Mouse (Mus musculus): ENCODE results near the gene Gm45717. TPM values are rescaled to one million over a fixed set of nuclear protein-coding genes. Genes with fewer than 3 reads are reported as not detected.
A peak's percentile ranks its signal among the peaks of the same experiment; 100 is the strongest.
"Not testable (repeated sequence)": the region's sequence is repeated elsewhere in the genome, so short reads cannot be mapped to it uniquely, and the experiment has no call there.

Gene Gm45717
- polyA plus RNA-seq, 1 experiment from 2014 or later, result 0.46 TPM

DNA sequence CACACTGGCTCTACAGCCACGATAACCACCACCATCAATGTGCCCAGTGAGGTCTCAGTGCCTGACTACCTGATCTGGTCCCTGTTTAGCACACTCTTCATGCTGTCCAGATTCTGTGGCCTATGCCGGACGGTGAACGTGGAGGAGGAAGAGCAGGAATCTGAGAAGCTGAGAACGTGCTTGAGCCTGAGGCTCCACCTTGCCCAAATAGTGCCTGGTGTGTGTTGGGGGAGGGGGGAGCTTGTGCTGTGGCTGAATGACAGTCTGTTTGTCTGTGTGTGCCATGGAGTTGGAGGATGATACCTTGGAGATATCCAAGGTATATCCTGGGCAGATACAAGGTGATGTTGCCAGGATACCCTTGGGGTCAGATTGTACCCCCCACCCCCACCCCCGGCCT, 34.4 kb upstream of the Gm45717 start:
- H3K36me3 ChIP-seq (ENCODE audit: control insufficient read depth, insufficient read depth, low read length), result no peaks in the 10 kb centered on the region
- no peak overlapping the region for H3K27ac ChIP-seq (ENCODE audit: low read depth, low read length)
- WGBS (ENCODE audit: insufficient replicate concordance), result 63% methylated on average over 6 of the region's 6 CpGs
- no peaks in the 10 kb centered on the region for H3K4me1 ChIP-seq (ENCODE audit: control insufficient read depth, insufficient read depth, low read length)
- 0 out of 2 replicates have a peak, but pooled peaks cover 6% of the 10 kb centered on the region for H3K27me3 ChIP-seq (ENCODE audit: control insufficient read depth, insufficient read depth, low read length)
- no peaks in the 10 kb centered on the region for H3K9me3 ChIP-seq (replicated peaks; ENCODE audit: control insufficient read depth, low read length)
- ATAC-seq (replicated peaks; ENCODE audit: insufficient number of reproducible peaks, low FRiP score, low TSS enrichment), result no peak
- no peak overlapping the region for H3K9ac ChIP-seq (ENCODE audit: low read depth, low read length)
- no peak overlapping the region for H3K4me2 ChIP-seq
- no peak overlapping the region for H3K4me3 ChIP-seq (ENCODE audit: low read depth, low read length)

DNA sequence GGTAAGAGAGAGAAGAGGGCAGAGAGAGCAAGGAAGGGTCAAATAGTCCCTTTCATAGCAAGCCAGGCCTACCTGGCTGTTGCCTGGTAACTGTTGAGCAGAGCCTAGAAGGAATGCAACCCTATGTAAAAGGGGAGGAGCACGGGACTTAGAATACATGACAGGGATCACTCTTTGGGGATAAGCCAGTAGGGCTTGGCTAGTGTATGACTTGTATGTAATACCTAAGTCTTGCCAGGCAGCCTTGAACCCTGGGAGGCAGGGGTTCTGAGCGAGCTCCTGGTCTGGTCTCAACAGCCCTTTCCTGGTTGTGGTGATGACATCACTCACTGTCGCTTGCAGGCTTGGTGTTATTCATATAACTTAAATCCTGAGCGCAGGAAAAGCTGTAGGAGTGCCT, 33.3 kb upstream of the Gm45717 start:
- Histone ChIP-seq H3K36me3 (ENCODE audit: control insufficient read depth, insufficient read depth, low read length) (no peaks in the 10 kb centered on the region), H3K9me3 (replicated peaks; ENCODE audit: control insufficient read depth, low read length) (no peaks in the 10 kb centered on the region), H3K27ac (ENCODE audit: low read depth, low read length) (no peak overlapping the region), H3K4me3 (ENCODE audit: low read depth, low read length) (no peak overlapping the region), H3K4me1 (ENCODE audit: control insufficient read depth, insufficient read depth, low read length) (no peaks in the 10 kb centered on the region), H3K27me3 (ENCODE audit: control insufficient read depth, insufficient read depth, low read length) (peaks cover 6% of the 10 kb centered on the region; the same call in 1 of the 2 replicates), H3K4me2 (no peak overlapping the region), H3K9ac (ENCODE audit: low read depth, low read length) (no peak overlapping the region)
- 74% methylated on average over 4 of the region's 4 CpGs for WGBS (ENCODE audit: insufficient replicate concordance)
- ATAC-seq (replicated peaks; ENCODE audit: insufficient number of reproducible peaks, low FRiP score, low TSS enrichment), result no peak

DNA sequence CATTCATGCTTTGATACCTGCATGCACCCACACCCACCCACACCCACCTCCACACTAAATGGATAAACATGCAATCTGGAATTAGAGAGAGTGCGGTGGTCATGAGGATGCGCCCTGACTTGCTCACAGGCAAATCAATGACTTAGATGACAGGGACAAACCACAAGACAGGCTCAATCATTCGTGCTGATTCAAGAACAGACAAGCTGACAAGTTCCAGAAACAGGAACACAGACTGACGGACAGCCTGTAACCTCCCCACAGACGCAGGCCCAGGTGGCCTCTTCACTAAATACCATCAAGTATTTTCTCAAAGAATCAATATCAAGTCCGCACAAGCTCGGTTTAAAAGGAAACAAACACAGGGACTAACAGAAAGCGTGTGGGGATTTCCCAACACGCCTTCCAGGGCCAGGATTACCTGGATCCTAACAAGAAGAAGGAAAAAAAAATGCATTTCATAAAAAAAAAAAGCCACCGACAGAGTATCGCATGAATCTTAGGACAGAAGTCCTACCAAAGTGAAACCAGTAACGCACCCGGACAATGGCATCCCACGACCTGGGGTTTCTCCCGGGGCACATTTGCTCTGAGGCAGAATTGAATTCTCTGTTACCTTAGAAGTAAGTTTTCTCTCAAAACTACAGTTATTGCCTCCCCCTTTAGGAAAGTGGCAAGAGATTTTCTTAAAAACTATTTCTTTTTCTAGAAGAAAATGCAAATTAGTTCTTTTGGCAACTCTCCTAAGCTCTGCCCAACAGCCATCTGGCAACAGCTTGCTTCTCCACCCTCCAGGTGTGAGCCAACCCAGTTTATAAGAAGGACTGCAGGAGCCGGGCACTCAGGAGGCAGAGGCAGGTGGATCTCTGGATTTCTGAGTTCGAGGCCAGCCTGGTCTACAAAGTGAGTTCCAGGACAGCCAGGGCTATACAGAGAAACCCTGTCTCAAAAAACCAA, 31.7 kb upstream of the Gm45717 start:
- H3K4me3 ChIP-seq (ENCODE audit: low read depth, low read length), result no peak overlapping the region
- peaks cover 9% of the 10 kb centered on the region; the same call in 1 of the 2 replicates for H3K27me3 ChIP-seq (ENCODE audit: control insufficient read depth, insufficient read depth, low read length)
- no peaks in the 10 kb centered on the region for H3K4me1 ChIP-seq (ENCODE audit: control insufficient read depth, insufficient read depth, low read length)
- no peak overlapping the region for H3K9ac ChIP-seq (ENCODE audit: low read depth, low read length)
- H3K27ac ChIP-seq (ENCODE audit: low read depth, low read length), result no peak overlapping the region
- no peak overlapping the region for H3K4me2 ChIP-seq
- ATAC-seq (replicated peaks; ENCODE audit: insufficient number of reproducible peaks, low FRiP score, low TSS enrichment), result no peak
- WGBS (ENCODE audit: insufficient replicate concordance), result 75% methylated on average over 17 of the region's 17 CpGs
- no peaks in the 10 kb centered on the region for H3K36me3 ChIP-seq (ENCODE audit: control insufficient read depth, insufficient read depth, low read length)
- no peaks in the 10 kb centered on the region for H3K9me3 ChIP-seq (replicated peaks; ENCODE audit: control insufficient read depth, low read length)

DNA sequence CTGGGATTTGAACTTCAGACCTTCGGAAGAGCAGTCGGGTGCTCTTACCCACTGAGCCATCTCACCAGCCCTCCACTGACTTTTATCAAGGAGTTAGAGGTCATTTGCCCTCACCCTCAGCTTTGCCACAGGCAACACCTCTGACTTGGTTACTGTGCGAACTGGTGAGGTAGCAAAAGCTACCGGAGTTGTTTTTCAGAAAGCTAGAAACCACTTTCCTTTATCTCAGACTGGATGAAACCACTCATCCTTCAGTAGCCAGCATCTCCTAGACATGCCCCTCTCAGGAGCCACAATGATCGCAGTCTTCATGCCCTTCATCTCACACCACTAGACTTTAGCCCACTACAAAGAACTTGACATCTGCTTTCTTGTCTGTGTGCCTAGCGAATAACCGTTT, 27.2 kb upstream of the Gm45717 start:
- Histone ChIP-seq H3K4me1 (ENCODE audit: control insufficient read depth, insufficient read depth, low read length) (no peaks in the 10 kb centered on the region), H3K27ac (ENCODE audit: low read depth, low read length) (no peak overlapping the region), H3K36me3 (ENCODE audit: control insufficient read depth, insufficient read depth, low read length) (no peaks in the 10 kb centered on the region), H3K4me3 (ENCODE audit: low read depth, low read length) (no peak overlapping the region), H3K9me3 (replicated peaks; ENCODE audit: control insufficient read depth, low read length) (no peaks in the 10 kb centered on the region), H3K4me2 (no peak overlapping the region), H3K27me3 (ENCODE audit: control insufficient read depth, insufficient read depth, low read length) (peaks cover 5% of the 10 kb centered on the region; the same call in 1 of the 2 replicates), H3K9ac (ENCODE audit: low read depth, low read length) (no peak overlapping the region)
- 64% methylated on average over 7 of the region's 7 CpGs for WGBS (ENCODE audit: insufficient replicate concordance)
- ATAC-seq (replicated peaks; ENCODE audit: insufficient number of reproducible peaks, low FRiP score, low TSS enrichment), result no peak

DNA sequence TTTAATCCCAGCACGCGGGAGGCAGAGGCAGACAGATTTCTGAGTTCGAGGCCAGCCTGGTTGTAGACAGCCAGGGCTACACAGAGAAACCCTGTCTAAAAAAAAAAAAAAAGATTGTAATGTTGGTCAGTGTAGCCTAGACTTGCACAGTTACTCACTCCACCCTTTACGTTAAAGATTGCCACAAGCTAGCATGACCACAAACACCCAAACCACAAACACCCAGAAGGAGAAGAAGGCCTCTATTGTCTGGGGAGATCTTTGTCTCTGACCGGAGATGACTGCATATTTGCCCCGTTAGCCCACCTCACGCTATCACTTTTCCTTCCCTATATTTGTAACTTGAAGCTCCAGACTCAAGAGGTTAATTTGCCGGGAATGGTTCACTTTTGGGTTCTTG, 26.0 kb upstream of the Gm45717 start:
- no peaks in the 10 kb centered on the region for H3K9me3 ChIP-seq (replicated peaks; ENCODE audit: control insufficient read depth, low read length)
- ATAC-seq (replicated peaks; ENCODE audit: insufficient number of reproducible peaks, low FRiP score, low TSS enrichment), result no peak
- H3K4me2 ChIP-seq, result no peak overlapping the region
- no peaks in the 10 kb centered on the region for H3K36me3 ChIP-seq (ENCODE audit: control insufficient read depth, insufficient read depth, low read length)
- H3K27ac ChIP-seq (ENCODE audit: low read depth, low read length), result no peak overlapping the region
- no peak overlapping the region for H3K4me3 ChIP-seq (ENCODE audit: low read depth, low read length)
- 82% methylated on average over 8 of the region's 8 CpGs for WGBS (ENCODE audit: insufficient replicate concordance)
- H3K9ac ChIP-seq (ENCODE audit: low read depth, low read length), result no peak overlapping the region
- peaks cover 5% of the 10 kb centered on the region; the same call in 1 of the 2 replicates for H3K27me3 ChIP-seq (ENCODE audit: control insufficient read depth, insufficient read depth, low read length)
- H3K4me1 ChIP-seq (ENCODE audit: control insufficient read depth, insufficient read depth, low read length), result no peaks in the 10 kb centered on the region

DNA sequence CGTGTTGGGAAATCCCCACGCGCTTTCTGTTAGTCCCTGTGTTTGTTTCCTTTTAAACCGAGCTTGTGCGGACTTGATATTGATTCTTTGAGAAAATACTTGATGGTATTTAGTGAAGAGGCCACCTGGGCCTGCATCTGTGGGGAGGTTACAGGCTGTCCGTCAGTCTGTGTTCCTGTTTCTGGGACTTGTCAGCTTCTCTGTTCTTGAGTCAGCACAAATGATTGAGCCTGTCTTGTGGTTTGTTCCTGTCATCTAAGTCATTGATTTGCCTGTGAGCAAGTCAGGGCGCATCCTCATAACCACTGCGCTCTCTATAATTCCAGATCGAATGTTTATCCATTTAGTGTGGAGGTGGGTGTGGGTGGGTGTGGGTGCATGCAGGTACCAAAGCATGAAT, 21.0 kb upstream of the Gm45717 start:
- not testable (repeated sequence) for H3K27ac ChIP-seq (ENCODE audit: low read depth, low read length); H3K9ac ChIP-seq (ENCODE audit: low read depth, low read length); H3K9me3 ChIP-seq (replicated peaks; ENCODE audit: control insufficient read depth, low read length); ATAC-seq (replicated peaks; ENCODE audit: insufficient number of reproducible peaks, low FRiP score, low TSS enrichment); H3K4me2 ChIP-seq; H3K36me3 ChIP-seq (ENCODE audit: control insufficient read depth, insufficient read depth, low read length); H3K4me3 ChIP-seq (ENCODE audit: low read depth, low read length); H3K4me1 ChIP-seq (ENCODE audit: control insufficient read depth, insufficient read depth, low read length)
- H3K27me3 ChIP-seq (ENCODE audit: control insufficient read depth, insufficient read depth, low read length), result peaks cover 15% of the 10 kb centered on the region
- 85% methylated on average over 9 of the region's 9 CpGs for whole genome bisulfite sequencing (ENCODE audit: insufficient replicate concordance)

DNA sequence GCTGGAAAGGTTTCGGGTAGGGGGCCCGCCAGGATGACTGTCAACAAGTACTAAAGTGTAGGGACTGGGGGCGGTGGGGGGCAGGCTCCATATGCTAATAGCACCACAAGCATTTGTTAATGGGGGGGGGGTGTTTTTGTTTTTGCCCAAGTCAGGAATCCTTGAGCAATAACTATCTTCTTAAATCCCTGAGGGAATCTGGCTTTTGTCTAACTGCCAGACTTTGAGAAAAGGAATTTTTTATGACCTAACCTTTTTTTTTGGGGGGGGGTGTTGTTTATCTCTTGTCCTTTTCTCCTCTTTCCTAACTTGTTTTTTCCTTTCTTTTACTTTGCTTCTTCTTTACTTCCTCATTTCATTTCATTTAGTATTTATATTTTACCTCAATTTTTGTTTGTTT, 19.7 kb upstream of the Gm45717 start:
- WGBS (ENCODE audit: insufficient replicate concordance), result 30% methylated on average over 3 of the region's 3 CpGs
- Histone ChIP-seq H3K36me3 (ENCODE audit: control insufficient read depth, insufficient read depth, low read length) (no peaks in the 10 kb centered on the region), H3K27ac (ENCODE audit: low read depth, low read length) (no peak overlapping the region), H3K4me1 (ENCODE audit: control insufficient read depth, insufficient read depth, low read length) (peaks cover 8% of the 10 kb centered on the region), H3K9ac (ENCODE audit: low read depth, low read length) (no peak overlapping the region), H3K9me3 (replicated peaks; ENCODE audit: control insufficient read depth, low read length) (no peaks in the 10 kb centered on the region), H3K27me3 (ENCODE audit: control insufficient read depth, insufficient read depth, low read length) (peaks cover 16% of the 10 kb centered on the region), H3K4me3 (ENCODE audit: low read depth, low read length) (no peak overlapping the region), H3K4me2 (no peak overlapping the region)
- no peak for ATAC-seq (replicated peaks; ENCODE audit: insufficient number of reproducible peaks, low FRiP score, low TSS enrichment)

DNA sequence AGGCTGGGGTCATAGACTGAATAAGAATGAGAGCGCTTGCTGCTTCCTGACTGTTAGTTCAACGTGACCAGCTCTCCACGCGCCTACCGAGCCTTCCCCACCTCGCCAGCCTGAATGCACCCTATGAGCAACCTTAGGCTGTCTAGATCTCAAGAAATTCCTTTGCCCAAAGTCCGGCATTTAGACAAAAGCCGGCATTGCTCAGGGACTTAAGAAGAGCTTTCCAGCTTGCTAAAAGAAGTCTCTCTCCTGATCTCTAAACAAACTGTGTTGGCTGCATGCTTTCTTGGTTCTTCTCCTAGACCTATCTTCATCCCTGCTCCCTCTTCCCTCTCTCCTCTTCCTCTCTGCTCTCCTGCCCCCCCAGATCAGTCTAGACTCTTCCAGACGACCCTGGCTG, 19.2 kb upstream of the Gm45717 start:
- no peak overlapping the region for H3K4me3 ChIP-seq (ENCODE audit: low read depth, low read length)
- WGBS (ENCODE audit: insufficient replicate concordance), result 15% methylated on average over 9 of the region's 9 CpGs

More for the DNA sequence above, 19.2 kb upstream of the Gm45717 start:
- H3K9me3 ChIP-seq (replicated peaks; ENCODE audit: control insufficient read depth, low read length), result no peaks in the 10 kb centered on the region
- peak overlapping the region; percentile 37; the same call in 1 of the 2 replicates for H3K4me2 ChIP-seq
- no peak overlapping the region for H3K9ac ChIP-seq (ENCODE audit: low read depth, low read length)
- H3K27ac ChIP-seq (ENCODE audit: low read depth, low read length), result no peak overlapping the region
- peaks cover 19% of the 10 kb centered on the region for H3K27me3 ChIP-seq (ENCODE audit: control insufficient read depth, insufficient read depth, low read length)
- no peak for ATAC-seq (replicated peaks; ENCODE audit: insufficient number of reproducible peaks, low FRiP score, low TSS enrichment)
- H3K4me1 ChIP-seq (ENCODE audit: control insufficient read depth, insufficient read depth, low read length), result peaks cover 8% of the 10 kb centered on the region
- H3K36me3 ChIP-seq (ENCODE audit: control insufficient read depth, insufficient read depth, low read length), result no peaks in the 10 kb centered on the region

All from heart, embryonic 11.5 days (tissue).